Mouse (Mus musculus) megakaryocyte, embryonic 14.5 days (primary cell): ENCODE data around the gene Pde4d.

Source experiments
- FLI1 ChIP-seq: IDR thresholded peaks from 2 replicates; pipeline ENCODE4 v1.6.1; 2012; ENCODE audit warnings: low read length, inconsistent platforms, mixed read lengths
- GATA1 ChIP-seq: IDR thresholded peaks from 3 replicates; pipeline ENCODE4 v1.6.1; 2012; ENCODE audit warnings: mixed read lengths, low read length, inconsistent platforms, borderline replicate concordance

- TF ChIP-seq GATA1 (no peak), FLI1 (no peak)
These were observed 1552.3 kb downstream of the Pde4d start for GRCm38 (mm10) chr13:110002081-110002480.
